In the genomic region with DNA sequence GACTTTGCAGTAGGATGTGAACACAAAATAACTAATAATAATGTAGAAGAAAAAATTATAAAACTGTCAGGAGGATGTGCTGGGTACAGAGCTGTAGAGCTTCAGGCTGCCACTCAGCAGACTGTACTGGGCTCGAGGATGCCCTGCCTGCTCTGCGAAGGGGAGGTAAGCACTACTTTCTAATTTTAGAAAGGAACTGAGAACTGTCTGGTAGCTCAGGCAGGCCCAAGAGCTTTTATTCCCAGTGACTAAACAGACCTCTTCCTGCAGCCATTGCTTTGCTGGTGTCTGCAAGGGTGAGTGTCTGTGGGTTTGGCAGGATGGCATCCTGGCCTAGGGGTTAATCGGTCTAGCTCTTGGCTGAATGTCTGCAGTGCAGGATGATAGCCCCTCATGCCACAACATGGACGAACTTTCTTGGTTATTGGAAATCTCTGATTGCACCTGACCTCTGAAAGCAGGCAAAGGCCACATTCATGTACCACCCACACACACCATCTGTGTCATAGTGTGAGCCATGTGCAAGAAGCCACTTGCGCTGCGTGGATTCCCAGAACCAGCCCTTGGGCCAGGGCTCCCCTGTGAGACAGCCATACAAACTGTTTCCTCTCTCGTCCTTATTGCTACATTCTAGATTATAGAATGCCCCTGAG, we compare ENCODE assay signal across 28 mouse cellular contexts. TPM values are rescaled to one million over a fixed set of nuclear protein-coding genes. Genes with fewer than 3 reads are reported as not detected.
DNase-seq lines count a peak whose midpoint lies in the region; ATAC-seq and TF ChIP-seq lines count a peak whose summit lies in the region.
"Had no signal": no experiment of that assay in that cellular context is flagged by ENCODE, and none has a peak within 500 bp of the region (broad histone marks: within the 10 kb centered on the region; RNA-seq: fewer than 3 reads in every experiment).

No protein-coding gene starts in this region.

- TF ChIP-seq POLR2A in thymus, adult 2 months (IDR thresholded peaks at IDR 0.05; ENCODE audit: control insufficient read depth, extremely low read depth, insufficient read depth, low read length, poor library complexity): no peak

- no peak overlapping the region for H3K4me2 ChIP-seq in heart, embryonic 12.5 days
- H3K4me2 ChIP-seq: embryonic facial prominence, embryonic 13.5 days; forebrain, embryonic 13.5 days; limb, embryonic 15.5 days; lung, embryonic 14.5 days; midbrain, embryonic 13.5 days; neural tube, embryonic 12.5 days had no signal

- no peak for DNase-seq in heart, adult 9 months (ENCODE audit: low spot score in 2 of 2)
- peak; percentile 13 for DNase-seq in 416B (ENCODE audit: low read depth)
- peak; percentile 87 for DNase-seq in brain, adult 2 months (ENCODE audit: low read depth, low spot score)
- DNase-seq in cerebellum, adult 9-10 months: peak; percentile 77
- DNase-seq in thymus, adult 2 months: no peak
- DNase-seq in urinary bladder, postnatal 4 days (ENCODE audit: low spot score in 2 of 2): no peak
- no peak for DNase-seq in right cerebral cortex, postnatal 25 days
- DNase-seq: adrenal gland, postnatal 10 days; embryo, embryonic 11 days; gastrocnemius, postnatal 14 days; heart, adult 18-20 months; kidney, postnatal 25 days; lung, embryonic 14.5 days; right cerebral cortex, postnatal 14 days; spleen, adult 18-20 months had no signal

- 60% methylated on average over 7 of the region's 7 CpGs for WGBS in heart, embryonic 12.5 days
- WGBS in thymus, adult 2 months: 68% methylated on average over 7 of the region's 7 CpGs

- peak overlapping the region; percentile 25 for H3K27ac ChIP-seq in heart, embryonic 12.5 days (ENCODE audit: poor library complexity, severe bottlenecking)
- H3K27ac ChIP-seq in thymus, adult 2 months (ENCODE audit: control insufficient read depth, insufficient read depth, low read length): no peak overlapping the region
- H3K27ac ChIP-seq: embryonic facial prominence, embryonic 13.5 days; forebrain, embryonic 13.5 days; limb, embryonic 15.5 days; liver, embryonic 14.5 days; midbrain, embryonic 13.5 days; neural tube, embryonic 12.5 days had no signal

- ATAC-seq in heart, embryonic 12.5 days (ENCODE audit: insufficient number of reproducible peaks, low FRiP score): no peak
- ATAC-seq: activated CD4-positive, CD25-positive, alpha-beta regulatory T cell, adult 4 months; forebrain, embryonic 13.5 days; intestine, postnatal 0 days; midbrain, embryonic 13.5 days had no signal

- H3K27me3 ChIP-seq in heart, embryonic 12.5 days (replicated peaks): no peaks in the 10 kb centered on the region
- H3K27me3 ChIP-seq in thymus, adult 2 months (ENCODE audit: control insufficient read depth, insufficient read depth, low read length): no peaks in the 10 kb centered on the region
- H3K27me3 ChIP-seq: embryonic facial prominence, embryonic 13.5 days; forebrain, embryonic 13.5 days; limb, embryonic 15.5 days; midbrain, embryonic 13.5 days; neural tube, embryonic 12.5 days had no signal

- no peak overlapping the region for H3K4me3 ChIP-seq in heart, embryonic 12.5 days
- no peak overlapping the region for H3K4me3 ChIP-seq in thymus, adult 2 months (ENCODE audit: control insufficient read depth, insufficient read depth, low read length)
- H3K4me3 ChIP-seq: embryonic facial prominence, embryonic 13.5 days; erythroblast, embryonic 14.5 days; forebrain, embryonic 13.5 days; limb, embryonic 15.5 days; midbrain, embryonic 13.5 days; neural tube, embryonic 12.5 days had no signal

- no peaks in the 10 kb centered on the region for H3K36me3 ChIP-seq in heart, embryonic 12.5 days
- H3K36me3 ChIP-seq in thymus, adult 2 months (ENCODE audit: control insufficient read depth, insufficient read depth, low read length): no peaks in the 10 kb centered on the region
- H3K36me3 ChIP-seq: embryonic facial prominence, embryonic 13.5 days; limb, embryonic 15.5 days; midbrain, embryonic 13.5 days; neural tube, embryonic 12.5 days had no signal

- no peak overlapping the region for H3K9ac ChIP-seq in heart, embryonic 12.5 days
- H3K9ac ChIP-seq: embryonic facial prominence, embryonic 13.5 days; forebrain, embryonic 13.5 days; limb, embryonic 15.5 days; liver, embryonic 14.5 days; lung, embryonic 14.5 days; midbrain, embryonic 13.5 days; neural tube, embryonic 12.5 days had no signal

- TF ChIP-seq CTCF in thymus, adult 2 months (IDR thresholded peaks at IDR 0.05; ENCODE audit: borderline replicate concordance, control insufficient read depth, extremely low read depth, insufficient read depth, low read length, poor library complexity): no peak

- peaks cover 31% of the 10 kb centered on the region for H3K4me1 ChIP-seq in heart, embryonic 12.5 days (replicated peaks)
- H3K4me1 ChIP-seq in thymus, adult 2 months (replicated peaks; ENCODE audit: control insufficient read depth, insufficient read depth, low read length): no peaks in the 10 kb centered on the region
- H3K4me1 ChIP-seq: forebrain, embryonic 13.5 days; midbrain, embryonic 13.5 days; neural tube, embryonic 12.5 days had no signal

- no peaks in the 10 kb centered on the region for H3K9me3 ChIP-seq in heart, embryonic 12.5 days (replicated peaks)
- H3K9me3 ChIP-seq: embryonic facial prominence, embryonic 13.5 days; forebrain, embryonic 13.5 days; limb, embryonic 15.5 days; midbrain, embryonic 13.5 days; neural tube, embryonic 12.5 days had no signal

RNA-seq across cellular contexts. Expression of a gene that starts 43.8 kb away (rescaled TPM):
- polyA plus RNA-seq in heart, embryonic 12.5 days (2016; fragmentation: Nextera tagmentation; extraction: Ambion mirVana): 26.1 and 31.8 TPM in 2 replicates
- 164 and 167 TPM in 2 replicates for polyA plus RNA-seq in thymus, adult 2 months (2012; rRNA removed)

RNA-seq across cellular contexts. Expression of a gene that starts 51.8 kb away (rescaled TPM):
- polyA plus RNA-seq in heart, embryonic 12.5 days (2016; fragmentation: Nextera tagmentation; extraction: Ambion mirVana): 0.82 and 1.8 TPM in 2 replicates
- not detected in 2 replicates for polyA plus RNA-seq in thymus, adult 2 months (2012; rRNA removed)
- polyA plus RNA-seq: activated CD4-positive, CD25-positive, alpha-beta regulatory T cell, adult 4 months; embryonic facial prominence, embryonic 13.5 days; erythroblast, embryonic 14.5 days; forebrain, embryonic 13.5 days; hindbrain, embryonic 11.5 days; intestine, postnatal 0 days; kidney, embryonic 14.5 days; limb, embryonic 15.5 days; liver, embryonic 14.5 days; lung, embryonic 14.5 days; midbrain, embryonic 13.5 days; neural tube, embryonic 12.5 days; urinary bladder, adult 2 months had no signal

Comparison
In these comparisons a context has a peak if more than half of its experiments do, and no peak if none do; other contexts are left out.
1. DNase-seq: peak in 416B (single experiment), brain, adult 2 months (single experiment) and cerebellum, adult 9-10 months (single experiment); none in heart, adult 9 months (0 of 2), thymus, adult 2 months (single experiment), urinary bladder, postnatal 4 days (0 of 2) and right cerebral cortex, postnatal 25 days (single experiment).